Mouse (Mus musculus) spleen, adult 18-20 months (tissue): ENCODE measurements around the gene Hpf1.

ENCODE experiments used
- DNase-seq, 2 experiments: peaks; one replicate each; pipeline ENCODE4 v3.0.0; 2022; ENCODE audit warnings: mixed read lengths in 2 of 2

Hpf1 gene

GRCm38 (mm10) chr8:60900147-60900546 is 9.9 kb downstream of the Hpf1 start:
- no peak for DNase-seq

GRCm38 (mm10) chr8:60912081-60912480 is 21.9 kb downstream of the Hpf1 start:
- DNase-seq: no peak

GRCm38 (mm10) chr8:60912554-60912953 is 22.3 kb downstream of the Hpf1 start:
- no peak for DNase-seq

GRCm38 (mm10) chr8:60919069-60919468 is 28.9 kb downstream of the Hpf1 start:
- no peak for DNase-seq

GRCm38 (mm10) chr8:60920176-60920575 is 30.0 kb downstream of the Hpf1 start:
- no peak for DNase-seq

GRCm38 (mm10) chr8:60933617-60934016 is 43.4 kb downstream of the Hpf1 start:
- DNase-seq: no peak

- DNase-seq: no peak
Observed at GRCm38 (mm10) chr8:60938717-60939424, 48.7 kb downstream of the Hpf1 start.

- no peak for DNase-seq
Observed at GRCm38 (mm10) chr8:60942867-60943266, 52.6 kb downstream of the Hpf1 start.

GRCm38 (mm10) chr8:60947503-60947902 is 57.3 kb downstream of the Hpf1 start:
- no peak for DNase-seq

- DNase-seq: no peak
Observed at GRCm38 (mm10) chr8:60949859-60950258, 59.6 kb downstream of the Hpf1 start.

- DNase-seq: no peak
Observed at GRCm38 (mm10) chr8:60951271-60951670, 61.1 kb downstream of the Hpf1 start.

- no peak for DNase-seq
Observed at GRCm38 (mm10) chr8:60951757-60952156, 61.5 kb downstream of the Hpf1 start.

- no peak for DNase-seq
Observed at GRCm38 (mm10) chr8:60952803-60953202, 62.6 kb downstream of the Hpf1 start.

- no peak for DNase-seq
Observed at GRCm38 (mm10) chr8:60954281-60955014, 64.2 kb downstream of the Hpf1 start.

GRCm38 (mm10) chr8:60956847-60957246 is 66.6 kb downstream of the Hpf1 start:
- peak in 1 of 2 experiments; percentile 8 for DNase-seq
